Mouse (Mus musculus): ENCODE data around the gene Fam118a.
"Not testable (repeated sequence)": the region's sequence is repeated elsewhere in the genome, so short reads cannot be mapped to it uniquely, and the experiment has no call there.

Fam118a gene

GRCm38 (mm10) chr15:85028648-85029047, at the start of gene Fam118a:
TSS of gene Fam118a (plus strand) at chr15:85028948.
- DNase-seq = not testable (repeated sequence)

- peak in 1 of 2 experiments; percentile 16 for DNase-seq
Observed at GRCm38 (mm10) chr15:84981609-84982313, 47.0 kb upstream of the Fam118a start.

DNA sequence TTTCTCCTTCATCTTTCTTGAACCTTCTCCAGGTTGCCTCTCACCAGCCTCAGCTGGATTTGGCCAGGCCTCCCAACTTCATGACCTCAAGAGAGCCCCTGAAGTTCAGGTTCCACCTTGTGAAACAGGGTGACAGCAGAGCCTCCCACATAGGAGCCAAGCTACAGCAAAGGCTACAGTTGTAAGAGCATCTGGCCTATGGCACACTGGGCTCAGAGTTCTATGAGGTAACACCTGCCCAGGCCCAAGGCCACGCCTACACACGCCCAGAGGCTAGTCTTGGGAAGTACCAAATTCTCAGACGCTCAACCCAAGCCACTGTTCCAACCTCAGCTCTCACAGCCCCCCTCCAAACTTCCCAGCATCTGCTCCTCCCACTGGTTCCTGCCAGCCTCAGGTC, 45.9 kb upstream of the Fam118a start:
- DNase-seq = no peak

DNA sequence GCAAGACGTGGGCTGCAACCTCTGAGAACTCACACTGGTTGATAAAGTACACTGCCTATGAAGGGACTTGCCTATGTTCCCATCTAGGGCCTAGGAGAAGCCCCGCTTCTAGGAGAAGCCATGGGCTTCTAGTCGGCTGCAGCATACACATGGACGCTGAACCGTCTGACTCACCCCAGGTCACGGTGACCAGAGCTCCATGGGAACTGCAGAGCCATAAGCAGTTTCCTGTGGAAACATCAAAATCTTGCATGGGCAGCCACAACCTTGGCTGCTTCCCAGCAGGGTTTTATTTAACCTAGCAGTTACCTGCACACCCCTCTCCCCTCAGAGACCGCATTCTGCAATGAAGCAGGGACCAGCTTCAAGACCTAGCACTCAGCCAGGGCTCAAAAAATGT, 45.0 kb upstream of the Fam118a start:
- peak in 1 of 2 experiments; percentile 17 for DNase-seq

DNA sequence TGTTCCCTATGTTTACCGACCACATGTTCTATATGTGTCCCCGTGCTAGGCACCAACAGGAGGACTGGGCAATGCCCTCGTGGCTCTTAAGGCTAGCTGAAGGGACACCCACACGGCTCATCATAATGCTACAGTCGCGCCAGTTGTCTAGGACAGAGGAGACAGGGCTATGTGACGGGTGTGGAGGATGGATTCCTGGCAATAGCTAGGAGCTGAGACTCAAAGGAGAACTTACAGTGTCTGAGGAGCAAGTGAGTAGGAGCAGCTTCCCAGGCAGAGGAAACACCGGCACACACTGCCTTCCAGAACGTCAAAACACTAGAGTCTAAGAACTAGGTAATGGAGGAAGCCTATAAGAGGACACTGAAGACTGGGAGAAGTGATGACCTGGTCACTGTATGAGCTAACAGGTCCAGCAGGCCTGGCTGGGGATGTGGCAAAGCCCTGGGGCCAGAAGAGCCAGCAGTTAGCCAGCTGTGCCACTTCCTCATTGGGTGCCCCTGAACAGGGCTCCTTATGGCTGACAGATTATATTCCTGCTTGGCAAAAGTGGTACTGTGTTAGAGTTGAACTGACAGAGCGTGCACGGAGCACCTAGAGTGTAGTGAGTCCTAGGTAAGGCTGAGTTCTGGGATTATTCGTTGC, 43.1 kb upstream of the Fam118a start:
- DNase-seq = no peak

DNA sequence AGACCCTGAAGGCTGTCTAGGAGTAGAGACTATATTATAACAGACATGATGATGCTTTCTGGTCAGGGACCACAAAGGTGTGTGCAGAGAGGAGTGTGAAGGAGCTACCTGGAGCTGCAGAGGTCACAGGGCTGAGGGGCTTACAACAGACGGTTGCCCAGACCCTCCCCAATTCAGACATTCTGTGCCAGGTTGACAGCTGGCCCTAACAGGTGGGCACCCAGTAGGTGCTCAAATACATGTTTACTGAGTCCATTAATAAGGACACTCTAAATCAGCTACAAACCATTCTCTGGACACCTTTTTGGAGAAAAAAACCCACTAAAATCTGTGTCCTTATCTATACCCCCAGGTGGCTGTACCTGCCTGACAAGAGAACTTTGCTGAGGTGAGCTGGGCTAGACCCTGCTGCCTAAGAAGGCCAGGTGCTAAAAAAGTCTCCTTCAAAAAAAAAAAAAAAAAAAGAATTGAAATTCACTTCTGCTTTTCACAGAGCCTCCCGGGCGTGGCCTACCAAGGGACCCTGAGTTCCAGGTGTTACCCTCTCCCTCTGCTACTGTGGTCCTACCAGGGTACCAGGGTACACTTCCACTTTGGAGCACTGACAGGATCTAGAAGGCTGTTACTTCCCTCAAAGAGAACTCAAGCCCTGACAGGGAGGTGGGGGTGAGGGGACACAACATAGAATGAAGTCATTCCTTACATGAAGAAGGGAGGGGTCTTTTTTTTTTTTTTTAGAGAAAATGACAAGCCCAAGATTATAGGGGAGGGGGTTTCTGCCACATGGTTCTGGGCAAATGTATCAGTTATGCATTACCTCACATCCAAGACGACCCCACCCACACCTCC, 42.4 kb upstream of the Fam118a start:
- DNase-seq = peak; percentile 55 to 76

DNA sequence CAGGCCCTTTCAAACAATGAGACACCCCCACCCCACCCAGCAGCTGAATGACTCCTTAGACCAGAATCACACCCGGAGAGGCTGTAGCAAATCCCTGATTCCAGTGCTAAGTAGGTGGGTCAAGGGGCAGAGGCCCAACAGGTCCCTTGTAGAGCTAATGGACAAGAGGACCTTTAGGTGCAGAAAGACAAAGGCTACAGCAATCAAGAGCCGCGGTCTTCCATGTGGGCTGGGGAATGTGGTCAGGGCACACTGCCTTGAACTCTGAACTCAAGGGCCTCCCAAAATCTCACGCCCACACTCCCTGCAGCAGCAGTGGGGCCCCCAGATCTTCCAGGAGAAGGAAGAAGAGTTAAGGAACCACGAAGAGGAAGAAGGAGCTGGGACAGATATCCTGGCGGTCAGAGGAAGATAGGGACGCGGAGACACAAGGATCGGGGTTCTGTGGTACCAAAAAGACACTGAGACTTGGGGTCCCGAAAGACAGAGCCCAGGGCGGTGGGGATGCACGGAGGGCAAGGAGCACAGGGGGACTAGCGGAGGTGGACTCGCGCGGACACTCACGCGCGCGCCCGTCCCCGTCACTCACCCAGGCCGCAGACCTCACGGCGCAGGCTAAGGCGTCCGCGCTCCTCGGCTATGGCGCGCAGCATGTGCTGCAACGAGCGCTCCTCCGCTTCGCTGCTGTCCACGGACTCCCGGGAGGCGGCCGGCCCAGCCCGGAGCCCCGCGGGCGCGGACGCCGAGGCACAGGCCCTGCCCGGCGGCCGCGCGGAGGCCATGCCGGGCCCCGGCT, 41.5 kb upstream of the Fam118a start:
- DNase-seq = peak; percentile 69 to 73

GRCm38 (mm10) chr15:84987874-84988825, 40.6 kb upstream of the Fam118a start, which contains the start of gene 5031439G07Rik:
TSS of gene 5031439G07Rik (minus strand) at chr15:84988551.
- DNase-seq = peak; percentile 93 to 96

DNA sequence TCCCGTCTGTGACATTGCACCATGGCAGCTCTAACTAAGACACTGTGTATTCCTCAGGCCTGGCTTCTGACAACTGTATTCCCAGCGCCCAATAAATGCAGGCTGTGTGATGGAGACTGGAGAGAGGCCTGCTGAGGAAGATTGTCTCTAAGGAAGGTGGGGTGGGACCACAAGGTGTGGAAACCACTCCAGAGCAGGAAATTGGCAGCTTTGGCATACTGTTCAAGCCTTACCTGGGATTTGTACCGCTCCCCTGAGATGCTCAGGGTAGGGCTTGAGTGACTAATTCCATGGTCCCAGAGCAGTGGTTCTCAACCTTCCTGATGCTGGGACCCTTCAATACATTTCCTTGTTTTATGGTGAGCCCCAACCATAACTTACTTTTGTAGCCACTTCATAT, 39.6 kb upstream of the Fam118a start:
- DNase-seq = no peak

DNA sequence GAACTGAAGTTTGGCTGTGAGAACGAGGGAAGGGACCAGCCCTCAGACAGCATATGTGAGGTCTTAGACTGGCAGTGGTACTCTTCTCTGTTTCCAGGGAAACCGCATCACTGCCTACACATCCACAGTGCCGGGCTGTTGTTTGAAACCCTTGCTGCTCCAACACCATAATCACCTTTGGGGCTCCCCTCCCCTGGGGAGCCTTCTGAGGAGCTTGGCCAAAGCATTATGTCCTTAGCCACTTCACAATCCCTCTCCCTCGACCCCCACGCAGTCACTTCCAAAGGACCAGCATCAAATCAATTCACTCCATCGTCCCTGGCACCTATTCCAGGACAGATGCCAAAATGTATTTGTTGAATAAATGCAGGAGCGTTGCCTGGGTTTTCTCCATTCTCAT, 39.0 kb upstream of the Fam118a start:
- peak; percentile 34 to 45 for DNase-seq

- DNase-seq = no peak
Observed at GRCm38 (mm10) chr15:84994498-84994897, 34.2 kb upstream of the Fam118a start.

DNA sequence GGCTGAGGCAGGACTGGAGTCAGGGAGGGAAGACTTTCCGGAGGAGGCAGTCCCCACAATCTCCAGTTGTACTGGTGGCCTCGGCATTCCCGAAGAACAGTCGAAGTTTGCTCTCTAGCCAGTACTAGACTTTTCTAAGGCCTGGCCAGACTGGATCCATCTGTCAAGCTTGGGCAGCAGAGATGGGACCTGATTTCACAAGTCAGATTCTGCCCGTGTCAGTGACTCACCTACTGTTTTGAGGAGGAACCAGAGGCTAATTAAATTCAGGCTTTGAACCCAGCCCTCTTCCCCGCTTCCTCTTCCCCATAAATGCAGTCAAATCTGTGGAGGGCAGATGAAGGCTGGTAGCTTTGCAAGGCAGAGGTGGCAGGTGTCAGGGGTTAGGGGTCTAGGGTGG, 33.7 kb upstream of the Fam118a start:
- no peak for DNase-seq

- peak; percentile 84 to 89 for DNase-seq
Observed at GRCm38 (mm10) chr15:84995967-84996366, 32.8 kb upstream of the Fam118a start.

GRCm38 (mm10) chr15:84997768-84998454, 30.8 kb upstream of the Fam118a start:
- DNase-seq = no peak

- DNase-seq = no peak
Observed at GRCm38 (mm10) chr15:84999911-85000310, 28.8 kb upstream of the Fam118a start.

DNA sequence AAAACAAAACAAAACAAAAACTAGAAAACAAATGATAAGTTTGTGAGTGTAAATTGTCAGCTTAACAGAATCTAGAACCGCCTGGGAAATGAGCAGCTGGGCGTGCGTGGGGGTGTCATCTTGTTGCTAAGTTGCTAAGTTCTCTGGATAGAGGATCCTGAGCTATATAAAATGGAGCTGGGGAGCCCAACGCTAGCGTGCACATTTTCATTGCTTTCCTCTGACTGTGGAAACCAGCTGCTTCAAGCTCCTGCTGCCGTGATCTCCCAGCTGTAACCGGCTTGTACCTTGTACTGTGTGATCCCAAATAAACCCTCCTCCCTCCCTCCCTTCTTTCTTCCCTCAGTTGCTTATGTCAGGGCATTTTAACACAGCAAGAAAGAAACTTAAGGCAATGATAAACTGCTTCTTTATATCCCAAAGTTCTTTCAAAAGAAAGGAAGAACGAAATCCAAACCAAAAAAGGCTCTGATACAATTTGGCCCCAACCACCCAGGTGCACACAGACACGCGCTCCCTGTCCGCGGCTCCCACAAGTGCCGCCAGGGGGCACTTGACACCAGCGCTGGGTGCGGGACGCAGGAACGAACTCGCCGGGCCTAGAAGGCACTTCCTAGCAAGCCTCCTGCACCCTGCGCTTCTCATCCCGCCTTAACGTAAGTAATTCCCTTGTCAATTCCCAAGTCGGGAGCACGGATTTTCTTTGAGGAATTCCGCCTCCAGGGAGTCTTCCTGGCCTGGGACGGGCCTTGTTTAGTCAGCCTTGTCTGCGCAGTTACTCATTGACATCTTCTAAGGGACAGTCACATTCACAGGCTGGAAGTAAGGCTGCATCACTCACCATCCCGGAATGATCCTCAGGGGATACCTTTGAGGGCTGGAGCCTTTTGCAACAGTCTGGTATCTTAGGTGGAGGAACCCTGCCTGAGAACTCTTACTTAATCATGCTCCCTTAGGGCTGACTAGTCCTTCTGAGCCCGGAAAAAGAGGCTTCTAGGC, 27.5 kb upstream of the Fam118a start:
- DNase-seq = peak; percentile 91 to 93

DNA sequence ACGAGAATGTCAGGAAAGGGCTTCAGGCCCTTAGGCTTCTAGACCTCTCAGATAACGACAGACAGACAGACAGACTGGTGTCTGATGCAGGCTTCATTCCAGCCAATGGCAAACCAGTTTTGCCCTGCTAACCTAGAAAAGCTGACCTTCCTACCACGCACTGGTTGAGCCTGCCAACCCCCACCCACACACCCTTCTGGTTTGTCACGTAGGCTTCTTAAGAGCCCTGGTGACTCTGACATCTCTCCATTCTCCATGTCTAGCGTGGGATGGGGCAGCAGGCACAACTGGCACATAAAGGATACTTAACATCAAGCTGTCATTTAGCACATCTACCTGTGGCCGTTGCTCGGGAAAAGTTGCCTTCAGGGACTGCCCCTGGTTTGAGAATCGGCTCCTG, 19.1 kb upstream of the Fam118a start:
- DNase-seq = no peak

DNA sequence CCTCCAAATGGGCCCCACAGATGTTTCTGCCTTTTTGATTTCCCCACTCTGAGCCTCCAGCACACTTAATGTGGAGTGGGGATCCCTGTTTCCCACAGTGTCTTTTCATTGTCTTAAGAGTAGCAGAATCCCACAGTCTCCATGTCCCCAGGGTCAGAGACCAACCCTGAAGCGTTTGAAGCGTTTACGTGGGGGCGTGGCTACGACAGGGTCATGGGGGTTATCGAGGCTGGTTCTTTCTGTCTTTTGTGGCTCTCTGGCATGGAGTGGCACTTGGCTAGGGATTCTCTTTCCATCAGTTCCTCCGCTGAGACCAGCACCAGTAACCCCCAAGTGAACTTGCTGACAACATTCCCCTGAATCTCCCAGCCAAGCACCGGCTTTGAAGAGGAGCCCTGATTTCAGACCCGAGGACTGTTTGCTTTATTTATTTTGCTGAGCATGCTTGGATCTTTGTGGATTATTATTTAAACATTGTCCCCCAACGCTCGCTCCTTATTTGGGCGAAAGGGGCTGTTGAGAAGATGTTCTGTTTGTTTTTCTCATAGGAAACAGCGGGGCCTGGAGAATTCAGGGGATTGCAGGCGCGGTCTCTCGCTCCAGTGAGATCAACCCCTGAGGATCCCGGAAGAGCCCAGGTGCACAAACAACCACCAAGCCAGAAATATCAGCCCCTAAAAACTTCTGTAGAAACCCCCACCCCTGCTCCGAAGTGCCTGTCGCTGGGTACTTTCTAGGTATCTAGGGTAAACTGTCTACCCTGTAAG, 16.7 kb upstream of the Fam118a start:
- no peak for DNase-seq

GRCm38 (mm10) chr15:85012662-85013054, 16.1 kb upstream of the Fam118a start:
- no peak for DNase-seq
